Mouse (Mus musculus): ENCODE data around the gene Cnnm4. TPM values are rescaled to one million over a fixed set of nuclear protein-coding genes. Genes with fewer than 3 reads are reported as not detected.

Cnnm4 gene
- total RNA-seq, 1 experiment from 2014 or later, result 4.8 TPM

DNA sequence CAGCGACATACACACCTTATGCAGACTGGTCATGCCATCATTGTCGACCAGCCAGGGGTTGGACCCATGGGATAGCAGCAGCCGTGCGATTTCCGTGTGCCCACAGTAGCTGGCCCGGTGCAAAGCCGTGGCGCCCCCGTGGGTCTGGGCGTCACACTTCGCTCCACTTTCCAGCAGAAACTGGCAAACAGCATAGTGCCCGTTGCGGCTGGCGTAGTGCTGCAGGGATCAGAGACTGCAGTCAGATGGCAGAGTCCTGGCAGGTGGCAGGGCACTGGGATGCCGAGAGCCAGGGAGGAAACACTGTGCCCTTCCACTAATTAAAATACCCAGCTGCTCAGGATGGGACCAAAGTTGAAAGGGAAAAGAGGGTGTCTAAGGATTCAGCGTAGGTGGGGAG lies 70.4 kb downstream of the Cnnm4 start:
- no peak for DNase-seq

- DNase-seq, result no peak
Measured at GRCm38 (mm10) chr1:36542925-36543324, 71.5 kb downstream of the Cnnm4 start.

DNA sequence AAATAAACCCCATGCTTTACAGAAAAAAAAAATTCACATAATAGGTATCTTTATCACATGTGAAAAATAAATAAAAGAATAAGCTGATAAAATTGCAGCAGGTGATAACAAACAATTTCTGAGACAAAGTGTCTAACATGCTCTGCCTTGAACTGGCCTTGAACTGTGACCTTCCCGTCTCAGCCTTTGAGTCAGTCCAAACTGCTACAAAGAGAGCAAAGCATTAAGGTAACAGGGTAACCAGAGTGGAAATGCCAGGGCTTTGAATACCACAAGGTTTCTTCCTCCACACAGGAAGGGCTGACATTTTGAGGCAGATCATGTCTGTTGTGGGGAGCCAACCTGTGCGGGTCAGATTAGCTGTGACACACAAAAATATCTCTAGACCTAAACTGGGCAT lies 74.0 kb downstream of the Cnnm4 start:
- DNase-seq, result no peak

DNA sequence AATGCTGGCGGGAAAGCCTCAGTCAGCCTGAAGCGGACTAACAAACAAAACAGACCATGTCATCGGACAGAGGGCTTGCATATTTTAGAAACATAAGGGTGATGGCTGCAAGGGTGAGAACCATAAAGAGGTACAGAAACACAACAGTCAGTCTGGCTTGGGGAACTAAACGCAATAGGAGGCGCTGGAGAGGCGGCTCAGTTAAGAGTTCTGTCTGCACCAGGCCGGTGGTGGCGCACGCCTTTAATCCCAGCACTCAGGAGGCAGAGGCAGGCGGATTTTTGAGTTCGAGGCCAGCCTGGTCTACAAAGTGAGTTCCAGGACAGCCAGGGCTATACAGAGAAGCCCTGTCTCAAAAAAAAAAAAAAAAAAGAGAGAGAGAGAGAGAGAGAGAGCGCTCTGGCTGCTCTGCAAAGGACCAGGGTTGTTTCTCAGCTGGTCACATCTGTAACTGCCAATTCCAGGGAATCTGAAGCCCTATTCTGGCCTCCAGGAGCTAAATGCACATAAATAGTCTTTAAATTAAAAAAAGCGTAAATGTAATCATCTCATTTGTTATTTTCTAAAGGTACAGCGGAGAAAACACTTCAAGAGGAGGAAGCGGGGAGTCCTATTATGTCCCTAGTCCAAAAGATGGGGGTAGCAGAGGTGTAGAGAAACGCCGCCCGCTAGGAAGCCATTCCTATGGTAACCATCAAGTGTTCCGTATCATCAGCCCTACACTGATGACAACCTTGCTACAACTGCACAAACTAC lies 74.6 kb downstream of the Cnnm4 start:
- no peak for DNase-seq

GRCm38 (mm10) chr1:36546888-36547471 lies 75.6 kb downstream of the Cnnm4 start, which contains the start of gene Ankrd39:
Gene Ankrd39 (minus strand): TSS chr1:36547445.
- DNase-seq, result peak; percentile 96

DNA sequence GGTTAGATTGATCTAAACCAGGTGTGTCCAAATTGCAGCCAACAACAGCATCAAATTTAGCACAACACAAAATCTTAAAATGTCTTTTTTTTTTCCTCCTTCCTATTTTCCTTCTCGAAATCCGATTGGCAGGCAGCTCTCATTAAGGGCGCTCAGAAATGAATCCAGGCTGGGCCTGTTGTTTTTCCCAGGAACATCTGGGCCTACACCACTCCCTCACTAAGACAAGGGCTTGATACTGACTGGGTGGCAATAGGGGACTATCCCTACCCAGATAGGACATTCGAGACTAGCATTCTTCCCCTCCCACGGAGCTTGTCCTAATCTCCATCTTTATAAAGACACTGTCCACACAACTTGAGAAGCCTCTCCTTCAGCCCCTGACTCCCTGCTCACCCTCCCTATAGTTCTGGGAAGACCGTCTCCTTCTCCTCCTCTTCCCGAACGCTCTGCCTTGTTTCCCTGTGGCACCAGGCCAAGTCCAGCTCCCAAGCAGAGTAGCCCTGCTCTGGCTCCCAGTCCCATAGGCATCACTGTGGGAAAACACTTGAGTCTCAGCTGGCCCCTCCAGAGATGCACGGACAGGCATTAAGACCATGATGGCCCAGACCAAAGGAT lies 76.7 kb downstream of the Cnnm4 start:
- no peak for DNase-seq

DNA sequence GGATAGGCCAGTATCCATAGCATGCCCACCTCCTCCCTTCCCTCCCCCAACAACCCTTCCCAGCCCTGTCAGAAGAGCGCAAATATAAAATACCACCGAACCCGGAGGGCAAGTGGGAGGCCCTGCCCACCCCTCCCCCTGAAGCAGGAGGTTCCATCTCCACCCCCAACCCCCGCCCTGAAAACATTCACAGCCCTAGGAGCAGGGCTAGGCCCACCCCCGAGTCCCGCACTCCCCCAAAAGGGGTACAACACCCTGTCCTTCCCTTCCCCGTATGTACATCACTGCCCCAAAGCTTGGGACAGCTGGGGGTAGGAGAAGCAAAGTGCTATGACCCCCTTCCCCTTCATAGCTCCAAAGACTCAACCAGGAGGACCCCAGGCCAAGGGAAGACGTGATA lies 77.4 kb downstream of the Cnnm4 start:
- no peak for DNase-seq

- DNase-seq, result no peak
Measured at GRCm38 (mm10) chr1:36549491-36549890, 78.1 kb downstream of the Cnnm4 start.

DNA sequence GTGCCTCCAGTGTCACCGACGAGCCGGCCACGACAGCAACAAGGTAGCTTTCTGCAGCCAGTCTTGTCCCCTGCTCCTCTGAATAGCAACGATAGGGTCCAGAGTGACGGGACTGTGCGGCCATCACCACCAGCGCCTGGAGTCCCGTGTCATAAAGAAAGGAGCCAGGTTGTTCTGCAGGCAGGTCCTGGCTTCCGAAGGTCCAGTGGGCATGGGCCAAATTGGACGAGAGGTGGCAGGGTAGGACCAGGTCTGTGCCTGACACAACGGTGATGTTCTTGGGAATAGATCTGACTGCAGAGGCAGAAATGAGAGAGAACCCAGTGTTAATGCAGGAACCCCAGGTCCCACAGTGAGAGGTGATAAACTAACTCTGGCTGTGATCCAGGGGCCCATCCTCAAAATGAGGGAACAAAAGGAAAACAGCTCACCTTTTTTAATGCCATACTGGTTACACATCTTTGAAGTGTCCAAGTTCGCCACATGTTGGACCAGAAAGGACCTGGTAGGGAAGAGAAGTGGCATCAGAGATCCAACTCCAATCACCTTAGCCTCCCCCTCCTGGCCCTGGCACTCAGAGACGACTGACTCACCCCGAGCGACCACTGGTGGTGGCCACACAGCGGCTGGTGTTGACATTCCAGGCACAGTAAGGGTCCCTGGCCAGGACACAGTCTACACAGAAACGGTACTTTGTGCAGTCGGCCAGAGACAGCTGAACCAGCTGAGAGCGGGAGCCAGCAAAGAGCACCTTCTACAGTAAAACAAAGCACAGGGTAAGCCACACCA lies 78.8 kb downstream of the Cnnm4 start:
- no peak for DNase-seq

GRCm38 (mm10) chr1:36551904-36552303 lies 80.5 kb downstream of the Cnnm4 start:
- DNase-seq, result no peak

DNA sequence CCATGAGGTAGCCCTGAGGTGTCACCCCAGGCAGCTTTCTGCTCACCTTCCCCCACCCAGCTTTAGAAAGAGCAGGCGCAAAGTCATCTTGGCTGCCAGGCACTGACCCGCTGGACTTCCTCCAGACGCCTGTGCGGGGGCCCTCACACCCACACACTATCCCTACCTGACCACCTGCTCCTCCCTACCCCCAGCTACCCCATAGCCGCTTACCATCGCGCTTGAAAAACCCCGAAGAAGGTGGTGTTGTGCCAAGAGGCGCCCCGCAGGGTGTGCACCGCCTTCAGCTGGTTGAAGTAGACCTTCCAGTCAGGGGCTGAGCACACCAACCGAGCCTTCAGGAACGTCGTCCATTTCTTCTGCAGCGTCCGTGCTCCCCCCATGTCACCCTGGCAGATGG lies 81.1 kb downstream of the Cnnm4 start:
- no peak for DNase-seq

DNA sequence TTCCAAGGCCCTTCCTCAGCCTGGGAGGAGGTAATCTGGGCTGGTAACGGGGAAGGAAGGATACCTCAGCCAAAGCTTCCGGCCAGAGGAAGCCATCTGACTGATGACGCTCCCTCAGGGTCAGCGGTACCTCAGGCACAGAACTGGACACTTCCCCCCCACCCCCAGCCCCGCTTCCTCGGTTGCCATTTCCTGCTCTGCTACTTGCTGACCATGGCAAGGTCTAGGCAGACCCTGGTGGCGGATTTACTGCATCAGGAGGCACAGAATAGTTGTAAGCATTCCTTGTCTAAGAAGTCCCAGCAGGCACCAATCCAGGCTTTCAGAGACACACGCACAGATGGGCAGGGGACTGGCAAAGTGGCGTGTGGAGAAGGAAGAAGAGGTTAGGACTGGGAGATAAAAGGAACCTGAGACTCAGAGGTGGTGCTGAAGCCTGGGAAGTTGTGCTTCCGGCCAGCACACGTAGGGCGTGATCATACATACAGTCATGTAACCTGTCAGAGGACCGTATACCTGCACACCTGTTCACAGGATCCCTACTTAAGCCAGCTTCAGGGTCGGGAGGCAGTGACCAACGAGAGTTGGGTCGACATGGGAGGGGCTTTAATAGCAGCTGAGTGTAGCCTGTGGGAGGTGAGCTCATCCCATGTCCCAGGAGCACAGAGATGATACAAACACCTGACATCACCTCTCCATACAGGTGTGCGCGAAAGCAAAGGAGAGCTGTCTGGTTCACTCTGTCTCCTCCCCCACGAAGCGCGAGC lies 83.4 kb downstream of the Cnnm4 start:
- DNase-seq, result no peak

DNA sequence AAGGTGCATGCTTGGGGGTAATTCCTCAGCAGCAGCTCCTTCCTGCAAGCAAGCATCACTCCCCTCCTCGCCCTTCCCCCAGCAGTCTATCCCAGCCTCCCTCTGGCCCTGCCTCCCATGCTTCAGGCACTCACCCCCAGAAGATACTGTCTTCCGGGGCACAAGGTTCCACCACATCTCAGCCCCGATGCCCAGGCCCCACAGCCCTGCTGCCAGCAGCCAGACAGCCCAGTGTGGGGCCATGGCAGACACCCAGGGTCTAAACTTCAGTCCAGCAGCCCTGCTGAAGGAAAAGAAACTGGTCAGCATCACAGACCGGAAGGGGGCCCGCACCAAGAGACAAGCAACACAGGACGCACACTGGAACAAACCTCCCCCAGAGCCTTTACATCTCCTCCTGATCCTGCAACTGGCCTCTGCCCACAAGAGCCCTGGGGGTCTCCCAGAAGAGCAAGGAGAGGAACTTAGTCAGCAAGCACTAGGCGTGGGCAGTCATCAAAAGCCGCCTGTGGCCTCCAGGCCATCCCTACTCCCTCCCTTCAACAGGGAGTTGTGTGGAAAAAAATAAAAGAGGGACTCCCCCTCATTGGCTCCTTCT lies 84.5 kb downstream of the Cnnm4 start:
- no peak for DNase-seq

DNA sequence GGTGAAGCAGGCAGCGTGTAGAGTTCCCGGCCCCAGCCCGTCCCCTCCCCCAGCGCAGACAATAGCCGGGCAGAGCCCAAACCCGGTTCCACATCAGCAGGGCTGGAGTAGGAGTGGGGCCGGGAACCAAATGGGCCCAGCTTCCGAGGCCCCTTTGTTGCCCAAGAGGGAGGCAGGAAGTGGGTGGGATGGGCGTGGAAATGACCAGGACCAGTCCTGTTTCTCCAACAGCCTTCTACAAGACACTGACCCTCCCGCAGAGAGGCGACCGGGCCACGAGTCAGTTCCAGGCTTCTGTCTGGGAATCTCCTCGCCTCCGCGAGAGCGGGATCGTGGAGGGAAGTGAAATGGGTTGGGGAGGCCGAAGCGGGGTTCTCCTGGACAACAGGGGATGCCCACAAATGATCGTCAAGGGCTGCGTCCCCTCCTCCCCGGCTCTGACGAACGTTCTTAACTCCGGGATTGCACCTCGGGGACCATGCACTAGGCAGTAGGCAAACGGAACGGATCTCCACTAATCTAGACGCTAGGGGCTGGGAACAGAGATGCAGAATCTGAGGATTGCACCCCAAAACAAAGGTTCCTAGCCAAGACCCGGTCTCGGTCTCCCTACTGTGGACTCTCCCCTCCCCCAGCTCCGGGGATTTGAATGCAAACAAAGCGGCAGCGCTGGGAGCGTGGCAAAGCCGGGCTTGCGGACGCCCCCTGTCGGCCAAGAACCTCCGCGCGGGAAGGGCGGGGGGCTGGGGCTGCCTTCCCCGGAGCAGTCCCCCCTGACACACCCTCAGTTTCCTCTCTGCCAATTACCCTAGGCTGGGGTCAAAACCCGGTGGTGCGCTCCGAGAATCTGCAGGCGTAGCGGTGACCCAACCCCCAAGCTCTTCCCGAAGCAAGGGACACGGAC lies 85.4 kb downstream of the Cnnm4 start:
- peak; percentile 92 for DNase-seq

- peak; percentile 78 for DNase-seq
Measured at GRCm38 (mm10) chr1:36557457-36558011, 86.1 kb downstream of the Cnnm4 start.

Small RNAs within 50 kb of the gene (microRNA-seq; reads per million reads assigned to microRNA genes)
- 0 reads per million in 2 experiments for gene Gm47280

Other genes starting within 250 kb of the Cnnm4 start
- gene Uggt1, start 226.9 kb upstream of the Cnnm4 start, total RNA-seq (2021), result 47.5 and 53.2 TPM in 2 replicates
- 4.3 and 4.6 TPM in 2 replicates for gene Neurl3, start 196.9 kb upstream of the Cnnm4 start, total RNA-seq (2021)
- 2.7 and 3.5 TPM in 2 replicates for gene Arid5a, start 163.9 kb upstream of the Cnnm4 start, total RNA-seq (2021)
- 102 and 103 TPM in 2 replicates for gene Kansl3, start 102.4 kb upstream of the Cnnm4 start, total RNA-seq (2021)
- not detected in 2 replicates for gene Fer1l5, start 99.3 kb upstream of the Cnnm4 start, total RNA-seq (2021)
- gene Lman2l, start 26.3 kb upstream of the Cnnm4 start, total RNA-seq (2021), result 49.1 and 54.0 TPM in 2 replicates
- gene Cnnm3, start 40.2 kb downstream of the Cnnm4 start, total RNA-seq (2021), result 36.7 and 53.2 TPM in 2 replicates
- gene Ankrd23, start 65.3 kb downstream of the Cnnm4 start, total RNA-seq (2021), result 14.5 and 15.4 TPM in 2 replicates
- not detected in 2 replicates for gene Gm42417, start 67.8 kb downstream of the Cnnm4 start, total RNA-seq (2021)
- gene Ankrd39, start 75.8 kb downstream of the Cnnm4 start, total RNA-seq (2021), result 16.5 and 19.7 TPM in 2 replicates
- gene Sema4c, start 86.7 kb downstream of the Cnnm4 start, total RNA-seq (2021), result 19.7 and 24.2 TPM in 2 replicates
- 0.67 TPM in 1 of 2 replicates, not detected in the other for gene Fam178b, start 211.6 kb downstream of the Cnnm4 start, total RNA-seq (2021)
- 788 and 983 TPM in 2 replicates for gene Cox5b, start 219.8 kb downstream of the Cnnm4 start, total RNA-seq (2021)
- gene 4933424G06Rik, start 238.5 kb downstream of the Cnnm4 start, total RNA-seq (2021), result not detected in 2 replicates
- 119 and 140 TPM in 2 replicates for gene Actr1b, start 242.8 kb downstream of the Cnnm4 start, total RNA-seq (2021)